Mouse (Mus musculus) bone marrow, adult 2 months (tissue): ENCODE measurements around the gene Acot1. TPM values are rescaled to one million over a fixed set of nuclear protein-coding genes. Genes with fewer than 3 reads are reported as not detected.
"Not testable (repeated sequence)": the region's sequence is repeated elsewhere in the genome, so short reads cannot be mapped to it uniquely, and the experiment has no call there.

Experiments used
- H3K27ac ChIP-seq: fragments of 200-500 bp; 2 replicates; pipeline ENCODE4 v1.5.1; 2012; ENCODE audit warnings: low read depth, mild to moderate bottlenecking, control low read depth, inconsistent platforms, low read length; ENCODE audit not compliant: control insufficient read depth, poor library complexity, insufficient read depth
- H3K4me1 ChIP-seq: fragments of 200-500 bp; 2 replicates; pipeline ENCODE4 v1.6.1; 2011; ENCODE audit warnings: low read length; ENCODE audit not compliant: control insufficient read depth, insufficient read depth
- H3K4me3 ChIP-seq: fragments of 200-500 bp; replicated peaks from 2 replicates; pipeline ENCODE3; 2011; ENCODE audit warnings: mild to moderate bottlenecking, low read depth, low read length, control low read depth; ENCODE audit not compliant: control insufficient read depth
- CTCF ChIP-seq: fragments of 200-500 bp; IDR thresholded peaks from 2 replicates; pipeline ENCODE4 v1.5.1; 2011; ENCODE audit warnings: low read length, control low read depth; ENCODE audit not compliant: control insufficient read depth, insufficient read depth
- POLR2A ChIP-seq: fragments of 200-500 bp; IDR thresholded peaks from 2 replicates; pipeline ENCODE4 v1.6.1; 2011; ENCODE audit warnings: low read depth, mild to moderate bottlenecking, control low read depth, low read length, borderline replicate concordance; ENCODE audit not compliant: control insufficient read depth
- WGBS: fragments of 180-500 bp; shearing (Covaris S2); methylation state at CpG from one replicate; pipeline ENCODE4 v1.1.7; 2018; 5-methylcytosine and 5-hydroxymethylcytosine counted together
- polyA plus RNA-seq: library from polyadenylated mRNA; stranded (reverse); fragments of >200 nt; gene quantifications from 2 replicates; pipeline ENCODE4 v1.2.4, GENCODE M21; 2011; ENCODE audit warnings: low replicate concordance; ENCODE audit not compliant: missing spikeins, insufficient read depth, insufficient read length

Acot1 gene
- 4.9 and 15.5 TPM in 2 replicates for polyA plus RNA-seq

- not testable (repeated sequence) for H3K4me1 ChIP-seq, H3K27ac ChIP-seq
- WGBS = 1% methylated on average over 67 of the region's 70 CpGs
- H3K4me3 ChIP-seq = peak within 1 kb of the TSS; percentile 61
These were observed at the start of gene Acot1 for GRCm38 (mm10) chr12:84009171-84009965. Gene Acot1, plus strand, starts transcription at chr12:84009490.

DNA sequence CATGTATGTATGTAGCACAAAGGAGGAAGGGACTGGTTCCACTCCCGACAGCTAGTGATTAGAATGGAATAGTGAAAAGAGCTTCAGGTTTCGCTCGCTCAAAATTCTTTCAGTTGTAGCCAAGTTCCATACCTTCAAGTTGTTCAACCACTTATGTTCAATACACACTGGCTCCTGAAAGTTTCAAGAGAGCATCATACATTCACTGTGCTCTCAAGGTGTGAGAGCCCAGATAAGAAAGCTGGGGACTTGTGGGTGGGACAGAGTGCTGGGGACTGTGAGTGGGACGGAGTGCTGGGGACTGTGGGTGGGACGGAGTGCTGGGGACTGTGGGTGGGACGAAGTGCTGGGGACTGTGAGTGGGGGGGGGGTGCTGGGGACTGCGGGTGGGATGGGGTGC is 44.1 kb upstream of the Acot1 start:
- 72% methylated on average over 6 of the region's 7 CpGs for WGBS
- no peak for TF ChIP-seq POLR2A
- Histone ChIP-seq H3K4me1 (no peaks in the 10 kb centered on the region), H3K27ac (no peak overlapping the region), H3K4me3 (no peak overlapping the region)

- TF ChIP-seq CTCF (peak; percentile 28; the same call in 1 of the 2 replicates), POLR2A (no peak)
- 12% methylated on average over 2 of the region's 2 CpGs for WGBS
- Histone ChIP-seq H3K27ac (no peak overlapping the region), H3K4me1 (no peaks in the 10 kb centered on the region; the same call in 1 of the 2 replicates), H3K4me3 (no peak overlapping the region)
These were observed 37.2 kb upstream of the Acot1 start for GRCm38 (mm10) chr12:83972117-83972516.

GRCm38 (mm10) chr12:83978862-83979261 is 30.4 kb upstream of the Acot1 start:
- WGBS = 82% methylated on average over 6 of the region's 6 CpGs
- no peaks in the 10 kb centered on the region for H3K4me1 ChIP-seq
- no peak overlapping the region for H3K27ac ChIP-seq
- no peak overlapping the region for H3K4me3 ChIP-seq
- TF ChIP-seq CTCF = no peak
- no peak for TF ChIP-seq POLR2A

GRCm38 (mm10) chr12:83981615-83982014 is 27.7 kb upstream of the Acot1 start:
- no peak overlapping the region for H3K4me3 ChIP-seq
- 80% methylated on average over 4 of the region's 4 CpGs for WGBS
- TF ChIP-seq POLR2A (no peak), CTCF (no peak)
- no peaks in the 10 kb centered on the region for H3K4me1 ChIP-seq
- no peak overlapping the region for H3K27ac ChIP-seq

- no peak within 1 kb of the TSS for H3K4me3 ChIP-seq
- no peaks in the 10 kb centered on the region for H3K4me1 ChIP-seq
- 82% methylated on average over 4 of the region's 4 CpGs for WGBS
- H3K27ac ChIP-seq = no peak within 1 kb of the TSS
- TF ChIP-seq CTCF (no peak), POLR2A (no peak)
These were observed 24.5 kb upstream of the Acot1 start, which contains the start of gene Heatr4 for GRCm38 (mm10) chr12:83984752-83985151. Gene Heatr4, minus strand, starts transcription at chr12:83984852.

- Histone ChIP-seq H3K27ac (peak overlapping the region; percentile 99), H3K4me3 (peak overlapping the region; percentile 76), H3K4me1 (no peaks in the 10 kb centered on the region)
- TF ChIP-seq POLR2A = no peak
- TF ChIP-seq CTCF = no peak
- 17% methylated on average over 8 of the region's 8 CpGs for WGBS
These were observed 22.1 kb upstream of the Acot1 start for GRCm38 (mm10) chr12:83987242-83987582.

GRCm38 (mm10) chr12:83987583-83988441 is 21.5 kb upstream of the Acot1 start, which contains the start of gene Acot2:
Gene Acot2, plus strand, starts transcription at chr12:83987861.
- peak; percentile 57 for TF ChIP-seq CTCF
- TF ChIP-seq POLR2A = peak; percentile 39; the same call in 1 of the 2 replicates
- H3K4me1 ChIP-seq = no peaks in the 10 kb centered on the region
- WGBS = under 1% methylated on average over 80 of the region's 80 CpGs
- H3K4me3 ChIP-seq = peak within 1 kb of the TSS; percentile 76
- peak within 1 kb of the TSS; percentile 99 for H3K27ac ChIP-seq

DNA sequence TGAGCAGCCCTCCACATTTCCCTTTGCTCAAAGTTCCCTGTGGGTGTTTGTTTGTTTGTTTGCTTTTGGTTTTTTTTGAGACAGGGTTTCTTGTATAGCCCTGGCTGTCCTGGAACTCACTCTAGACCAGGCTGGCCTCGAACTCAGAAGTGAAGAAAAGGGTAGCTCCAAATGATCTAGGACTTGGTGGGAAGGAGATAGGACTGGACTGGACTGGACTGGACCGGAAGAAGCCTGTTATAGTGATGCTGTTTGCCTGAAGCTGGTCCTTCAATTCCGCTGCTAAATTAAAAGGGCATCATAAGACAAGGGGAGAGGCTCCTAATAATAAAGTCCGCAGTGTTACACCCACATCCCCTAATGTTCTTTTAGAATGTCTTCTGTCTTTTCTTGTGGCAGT is 20.8 kb upstream of the Acot1 start:
- TF ChIP-seq CTCF = no peak
- no peak for TF ChIP-seq POLR2A
- Histone ChIP-seq H3K27ac (peak overlapping the region; percentile 99), H3K4me1 (no peaks in the 10 kb centered on the region), H3K4me3 (peak overlapping the region; percentile 76)
- WGBS = 48% methylated on average over 4 of the region's 4 CpGs
